Mouse (Mus musculus) erythroblast, embryonic 14.5 days (primary cell): ENCODE data around the gene Ttc3. TPM values are rescaled to one million over a fixed set of nuclear protein-coding genes. Genes with fewer than 3 reads are reported as not detected.

Experiments
- H3K27me3 ChIP-seq: 2 replicates; pipeline ENCODE4 v1.6.1; 2012; ENCODE audit warnings: inconsistent platforms; ENCODE audit not compliant: control insufficient read depth
- H3K36me3 ChIP-seq: 2 replicates; pipeline ENCODE4 v1.6.1; 2012; ENCODE audit warnings: mild to moderate bottlenecking, inconsistent platforms; ENCODE audit not compliant: control insufficient read depth
- H3K4me1 ChIP-seq: 2 replicates; pipeline ENCODE4 v1.6.1; 2012; ENCODE audit warnings: inconsistent platforms; ENCODE audit not compliant: control insufficient read depth
- H3K4me3 ChIP-seq: replicated peaks from 2 replicates; pipeline ENCODE3; 2012; ENCODE audit warnings: moderate library complexity, mild to moderate bottlenecking, inconsistent platforms
- H3K9me3 ChIP-seq: 2 replicates; pipeline ENCODE4 v1.6.1; 2012; ENCODE audit warnings: low read length, inconsistent platforms, mixed read lengths; ENCODE audit not compliant: control insufficient read depth
- GATA1 ChIP-seq: IDR thresholded peaks from 2 replicates; pipeline ENCODE4 v1.6.1; 2012; ENCODE audit warnings: low read length, inconsistent platforms, mixed read lengths
- TAL1 ChIP-seq: IDR thresholded peaks from 3 replicates; pipeline ENCODE4 v1.6.1; 2012; ENCODE audit warnings: low read length, inconsistent platforms, mixed read lengths
- polyA plus RNA-seq: library from polyadenylated mRNA; stranded (reverse); fragments of >175 nt; gene quantifications from 2 replicates; pipeline ENCODE4 v1.2.3, GENCODE M21; 2012

Gene Ttc3
- polyA plus RNA-seq: 0.04 and 0.18 TPM in 2 replicates

GRCm38 (mm10) chr16:94370173-94370914 lies at the start of gene Ttc3:
TSS of gene Ttc3 (plus strand) at chr16:94370618.
- TF ChIP-seq TAL1: no peak
- TF ChIP-seq GATA1: no peak
- H3K9me3 ChIP-seq: no peaks in the 10 kb centered on the region

GRCm38 (mm10) chr16:94323681-94324080 lies 46.7 kb upstream of the Ttc3 start:
- no peak overlapping the region for H3K4me3 ChIP-seq
- H3K9me3 ChIP-seq: no peaks in the 10 kb centered on the region
- H3K36me3 ChIP-seq: no peaks in the 10 kb centered on the region
- peaks cover 30% of the 10 kb centered on the region for H3K4me1 ChIP-seq
- H3K27me3 ChIP-seq: peaks cover 15% of the 10 kb centered on the region
- no peak for TF ChIP-seq GATA1
- no peak for TF ChIP-seq TAL1

More at GRCm38 (mm10) chr16:94370173-94370914, at the start of gene Ttc3:
- H3K4me3 ChIP-seq: peak within 1 kb of the TSS; percentile 77
- H3K36me3 ChIP-seq: no peaks in the 10 kb centered on the region
- peaks cover 49% of the 10 kb centered on the region for H3K4me1 ChIP-seq
- H3K27me3 ChIP-seq: no peaks in the 10 kb centered on the region

- Histone ChIP-seq H3K9me3 (no peaks in the 10 kb centered on the region), H3K4me3 (no peak overlapping the region), H3K36me3 (no peaks in the 10 kb centered on the region), H3K27me3 (peaks cover 25% of the 10 kb centered on the region), H3K4me1 (peaks cover 37% of the 10 kb centered on the region)
- TF ChIP-seq GATA1 (no peak), TAL1 (no peak)
These were observed 44.4 kb upstream of the Ttc3 start for GRCm38 (mm10) chr16:94326008-94326407.

GRCm38 (mm10) chr16:94327781-94328711 lies 42.4 kb upstream of the Ttc3 start, which contains the start of gene Ripply3:
TSS of gene Ripply3 (plus strand) at chr16:94328420.
- peaks cover 37% of the 10 kb centered on the region for H3K4me1 ChIP-seq
- no peaks in the 10 kb centered on the region for H3K36me3 ChIP-seq
- H3K4me3 ChIP-seq: peak within 1 kb of the TSS; percentile 65
- no peaks in the 10 kb centered on the region for H3K9me3 ChIP-seq
- TF ChIP-seq TAL1: no peak
- no peak for TF ChIP-seq GATA1
- peaks cover 25% of the 10 kb centered on the region for H3K27me3 ChIP-seq

- peaks cover 25% of the 10 kb centered on the region for H3K27me3 ChIP-seq
- H3K9me3 ChIP-seq: no peaks in the 10 kb centered on the region
- no peaks in the 10 kb centered on the region for H3K36me3 ChIP-seq
- peaks cover 37% of the 10 kb centered on the region for H3K4me1 ChIP-seq
- TF ChIP-seq TAL1 (no peak), GATA1 (no peak)
- H3K4me3 ChIP-seq: peak overlapping the region; percentile 65
These were observed 41.2 kb upstream of the Ttc3 start for GRCm38 (mm10) chr16:94328881-94329867.

- Histone ChIP-seq H3K4me3 (no peak overlapping the region), H3K36me3 (no peaks in the 10 kb centered on the region), H3K9me3 (no peaks in the 10 kb centered on the region), H3K4me1 (peaks cover 32% of the 10 kb centered on the region), H3K27me3 (peaks cover 23% of the 10 kb centered on the region)
- no peak for TF ChIP-seq TAL1
- TF ChIP-seq GATA1: no peak
These were observed 40.0 kb upstream of the Ttc3 start for GRCm38 (mm10) chr16:94330429-94330828.

GRCm38 (mm10) chr16:94331233-94331885 lies 39.1 kb upstream of the Ttc3 start:
- H3K36me3 ChIP-seq: no peaks in the 10 kb centered on the region
- peaks cover 24% of the 10 kb centered on the region for H3K4me1 ChIP-seq
- peaks cover 23% of the 10 kb centered on the region for H3K27me3 ChIP-seq
- H3K4me3 ChIP-seq: no peak overlapping the region
- TF ChIP-seq GATA1 (no peak), TAL1 (no peak)
- no peaks in the 10 kb centered on the region for H3K9me3 ChIP-seq

- Histone ChIP-seq H3K36me3 (no peaks in the 10 kb centered on the region), H3K27me3 (peaks cover 23% of the 10 kb centered on the region), H3K9me3 (no peaks in the 10 kb centered on the region), H3K4me1 (peaks cover 22% of the 10 kb centered on the region), H3K4me3 (no peak overlapping the region)
- TF ChIP-seq GATA1: no peak
- TF ChIP-seq TAL1: no peak
These were observed 38.5 kb upstream of the Ttc3 start for GRCm38 (mm10) chr16:94331886-94332252.
